Mouse (Mus musculus) heart, adult 18-20 months (tissue): Measurements from ENCODE around the gene Trpm1. TPM values are rescaled to one million over a fixed set of nuclear protein-coding genes. Genes with fewer than 3 reads are reported as not detected.

Experiments used
- DNase-seq, 2 experiments: peaks; one replicate each; pipeline ENCODE4 v3.0.0; 2021 to 2022; ENCODE audit warnings: mixed read lengths in 1 of 2
- total RNA-seq, 2 experiments: library from RNA; stranded (reverse); gene quantifications; 2 replicates each; pipeline ENCODE4 v1.2.3; 2021

Gene Trpm1
- total RNA-seq, 2 experiments from 2014 or later = 0.28 TPM; not detected in 1

DNA sequence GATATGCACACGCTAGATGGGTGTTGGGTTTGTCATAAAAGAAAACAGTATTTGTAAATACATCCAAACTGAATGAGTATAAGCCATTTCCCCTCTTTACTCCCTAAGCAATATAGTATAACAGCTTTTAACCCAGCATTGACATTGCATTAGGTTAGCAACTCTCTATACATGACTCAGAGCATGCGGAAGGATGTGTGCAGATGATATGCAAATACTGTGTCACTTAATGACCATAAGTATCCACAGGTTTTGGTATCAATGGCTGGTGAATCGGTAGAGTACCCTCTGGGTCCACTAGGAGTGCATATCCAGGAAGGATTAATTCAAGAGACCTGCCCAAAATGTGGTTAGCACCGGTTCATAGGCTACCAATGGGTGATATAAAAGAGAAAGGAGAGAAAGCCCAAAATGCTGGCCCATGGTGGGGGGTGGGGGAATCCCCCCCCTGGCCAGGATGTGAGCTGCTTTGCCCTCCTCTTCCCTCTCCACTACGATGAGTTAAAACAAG is 80.7 kb downstream of the Trpm1 start:
- no peak for DNase-seq

DNA sequence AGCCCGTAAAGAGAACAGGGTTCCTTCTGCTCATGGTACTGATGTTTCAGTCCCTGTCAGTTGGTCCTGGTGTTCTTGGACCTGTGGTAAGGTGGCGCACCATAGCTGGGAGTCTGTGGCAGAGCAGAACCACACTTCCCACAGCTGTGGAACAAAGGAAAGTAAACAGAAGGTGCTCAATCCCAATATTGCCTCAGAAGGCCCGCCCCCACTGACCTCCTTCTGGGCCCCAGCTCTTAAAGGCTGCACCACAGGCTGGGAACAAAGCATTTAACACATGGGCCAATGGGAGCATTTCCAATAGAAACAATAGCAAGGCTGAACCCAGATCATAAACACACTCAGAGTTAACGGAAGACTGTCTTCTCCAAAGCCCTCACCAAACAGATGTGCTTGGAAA is 82.9 kb downstream of the Trpm1 start:
- no peak for DNase-seq

DNA sequence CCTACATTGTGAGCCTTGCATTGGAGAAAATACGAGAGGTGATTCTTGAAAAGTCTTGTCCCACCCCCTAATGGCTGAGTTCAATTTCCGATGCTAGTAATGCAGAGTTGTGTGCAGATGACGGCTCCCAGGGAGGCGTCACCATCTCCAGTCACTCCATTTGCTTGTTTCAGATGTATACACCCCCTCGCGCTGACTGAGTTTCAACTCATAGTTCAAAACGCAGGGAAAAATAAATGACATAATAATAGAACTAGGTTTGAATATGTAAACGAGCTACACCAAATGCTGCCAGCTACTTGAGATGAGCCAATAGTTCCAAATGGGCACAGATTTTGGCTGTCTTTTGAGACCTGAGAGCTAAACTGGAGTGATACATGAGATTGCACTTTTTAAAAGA is 84.1 kb downstream of the Trpm1 start:
- no peak for DNase-seq

DNA sequence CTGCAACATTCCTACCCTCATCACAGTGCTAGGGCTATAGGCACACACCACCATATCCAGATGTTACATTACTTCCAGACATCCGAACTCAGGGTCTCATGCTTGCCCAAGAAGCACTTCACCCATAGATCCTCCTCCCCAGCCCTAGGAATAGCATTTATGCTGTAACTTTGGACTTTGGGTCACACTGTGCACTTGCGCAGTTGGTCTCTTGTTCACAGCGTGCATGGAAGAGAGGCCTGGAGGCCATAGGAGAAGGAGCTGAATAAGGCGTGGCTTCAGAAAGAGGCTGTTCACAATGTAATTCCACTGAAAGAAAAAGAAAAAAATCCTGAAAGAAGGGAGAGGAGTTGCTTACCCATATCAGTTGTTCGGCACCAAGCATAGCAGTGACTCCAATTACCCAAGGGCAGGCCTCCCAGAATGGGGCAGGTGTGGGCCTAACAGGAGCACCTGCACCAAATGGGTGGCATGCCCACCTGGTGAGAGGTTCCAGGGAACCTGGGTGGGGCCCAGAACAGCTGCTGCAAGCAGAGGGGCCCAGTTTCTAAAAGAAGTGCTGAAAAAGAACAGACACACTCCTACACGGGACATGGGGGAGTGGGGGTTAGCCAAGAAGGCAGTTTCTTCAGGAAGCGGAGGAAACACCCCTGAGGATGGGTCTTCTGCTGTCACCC is 84.9 kb downstream of the Trpm1 start:
- no peak for DNase-seq

DNA sequence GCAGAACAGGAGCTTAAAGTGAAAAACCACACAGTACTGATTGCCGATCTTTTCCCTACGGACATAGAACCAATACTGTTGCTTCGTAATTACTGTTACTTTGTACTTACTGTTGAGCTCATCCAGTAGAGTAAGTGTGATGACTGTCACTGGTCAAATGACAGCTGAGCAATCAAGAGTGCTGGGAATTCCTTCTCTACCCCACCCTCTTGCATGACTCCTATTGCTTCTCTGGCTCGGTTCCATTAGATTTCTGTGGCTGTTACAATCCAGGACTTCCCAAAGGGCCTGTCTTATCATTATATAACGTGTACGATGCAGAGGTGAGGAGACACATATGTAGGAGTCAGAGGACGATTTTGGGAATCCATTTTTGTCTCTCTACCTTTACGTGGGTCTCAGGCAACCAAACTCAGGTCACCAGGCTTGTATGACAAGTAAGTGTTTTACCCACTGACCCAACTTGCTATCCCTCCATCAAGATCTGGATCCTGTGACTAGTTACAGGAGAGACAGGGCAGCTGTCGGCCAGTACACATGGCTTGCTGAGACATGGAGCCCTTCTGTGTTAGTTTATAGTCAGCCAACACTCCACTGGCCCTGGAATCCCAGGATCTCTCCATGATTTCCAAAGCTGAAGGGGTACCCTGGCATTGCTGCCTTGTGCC is 85.6 kb downstream of the Trpm1 start:
- no peak for DNase-seq

DNA sequence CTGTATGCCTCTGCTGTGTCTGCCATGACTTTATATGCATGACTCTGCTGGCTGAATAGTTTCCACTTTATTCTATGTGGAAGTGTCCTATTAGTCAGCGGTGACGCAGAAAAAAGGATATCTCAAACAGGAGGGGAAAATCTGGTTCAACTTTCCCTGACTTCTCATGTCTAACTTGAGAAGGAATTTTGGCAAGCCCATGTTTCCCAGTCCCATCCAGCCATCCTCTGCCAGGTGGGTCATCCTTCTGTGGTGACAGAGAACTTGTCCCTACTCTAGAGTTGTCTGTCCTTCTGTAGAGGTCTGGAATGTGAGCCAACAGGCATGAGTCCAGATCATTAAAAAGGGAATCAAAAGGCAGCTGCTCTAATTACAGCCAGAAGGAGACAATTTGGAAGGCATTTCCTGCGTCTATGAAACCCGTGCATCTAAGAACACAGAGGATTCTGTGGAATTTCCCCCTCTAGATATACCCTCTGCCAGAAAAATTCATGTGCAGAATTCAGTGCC is 86.2 kb downstream of the Trpm1 start:
- peak; percentile 13 to 43 for DNase-seq

DNA sequence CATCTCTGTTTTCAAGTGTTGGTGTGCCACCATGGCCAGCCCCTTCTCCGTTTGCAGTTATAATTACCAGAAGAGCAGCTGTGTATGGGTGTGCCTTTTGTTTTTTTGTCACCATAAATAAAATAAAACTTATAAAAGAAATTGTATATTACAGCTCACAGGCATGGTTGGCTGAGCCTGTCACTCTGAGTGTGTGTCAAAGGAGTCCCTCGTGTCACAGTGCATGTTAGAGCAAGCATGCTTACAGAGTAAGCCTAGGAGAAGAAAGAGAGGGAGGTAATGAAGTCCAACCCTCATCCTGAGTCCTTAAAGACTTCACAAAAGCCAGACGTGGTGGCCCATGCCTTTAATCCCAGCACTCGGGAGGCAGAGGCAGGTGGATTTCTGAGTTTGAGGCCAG is 88.8 kb downstream of the Trpm1 start:
- DNase-seq = no peak

DNA sequence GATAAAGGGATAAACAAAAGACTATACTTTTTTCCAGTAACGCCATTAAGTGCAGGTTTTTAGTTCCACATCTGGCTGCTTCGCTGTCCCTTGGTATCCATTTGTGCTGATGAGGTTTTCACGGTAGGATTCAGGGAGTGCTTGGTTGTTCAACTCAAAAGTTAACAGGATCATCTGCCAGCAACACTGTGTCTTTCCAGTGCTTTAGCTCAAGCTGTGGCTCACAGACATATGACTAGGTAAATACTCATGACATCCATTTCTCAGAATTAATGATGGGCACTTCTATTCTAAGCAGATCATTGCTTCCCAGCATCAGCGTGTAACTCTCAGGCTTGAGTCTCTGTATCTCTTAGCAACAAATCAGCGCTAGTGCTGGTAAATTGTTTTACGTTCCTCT is 90.7 kb downstream of the Trpm1 start:
- no peak for DNase-seq

DNA sequence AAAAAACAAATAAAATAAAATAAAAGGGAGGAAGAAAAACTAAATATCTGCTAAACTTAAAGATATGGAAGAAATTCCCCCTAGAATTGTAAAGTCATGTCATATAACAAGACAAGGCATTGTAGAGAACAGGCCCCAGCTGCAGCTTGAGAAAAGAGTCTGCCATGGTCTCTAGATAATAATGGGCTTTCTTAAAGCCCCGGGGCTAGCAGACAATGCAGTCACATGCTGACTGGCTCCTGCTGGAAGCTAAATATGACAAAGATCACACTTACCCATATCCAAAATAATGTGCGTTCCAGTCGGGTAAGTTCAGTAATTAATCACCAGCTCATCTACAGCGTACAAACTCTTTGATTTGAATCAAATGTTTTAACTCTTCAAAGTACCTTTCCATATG is 93.1 kb downstream of the Trpm1 start:
- DNase-seq = no peak

DNA sequence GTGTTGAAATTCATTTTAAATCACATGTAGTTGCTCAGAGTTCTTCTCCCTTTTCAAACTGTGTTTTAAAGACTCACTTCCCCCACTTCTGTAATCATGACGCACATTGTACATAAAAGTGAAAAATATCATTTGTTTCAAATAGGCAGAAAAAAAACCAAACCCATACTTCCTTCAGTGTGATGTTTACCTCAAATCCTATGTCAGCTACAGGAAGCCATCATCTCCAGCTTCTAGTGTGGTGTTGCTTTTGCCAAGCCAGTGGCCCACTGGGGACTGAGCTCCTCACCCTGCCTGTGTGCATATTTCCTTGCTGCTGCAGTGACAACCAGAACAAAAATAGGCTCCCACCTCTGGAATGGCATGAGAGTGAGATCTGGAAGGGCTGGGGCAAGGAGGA is 94.7 kb downstream of the Trpm1 start:
- DNase-seq = no peak

DNA sequence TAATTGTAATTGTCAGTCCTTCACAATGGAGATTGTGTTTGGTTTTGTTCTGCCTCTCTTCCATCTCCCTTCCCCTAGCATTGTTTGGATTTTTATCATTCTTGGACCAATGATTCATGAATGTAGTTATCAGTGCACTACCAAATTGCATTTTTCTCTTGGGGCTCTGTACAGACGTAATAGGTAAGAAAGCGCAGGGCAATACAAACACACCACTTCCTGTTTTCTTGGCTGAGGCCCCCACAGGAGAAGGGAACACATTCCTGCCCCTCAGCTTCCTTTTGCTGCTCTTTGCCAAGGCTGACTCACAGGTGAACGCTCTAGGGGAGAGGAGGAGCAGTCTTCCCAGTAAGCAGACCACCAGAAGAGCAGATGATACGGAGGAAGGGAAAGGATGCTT is 96.1 kb downstream of the Trpm1 start:
- DNase-seq = peak in 1 of 2 experiments; percentile 47

DNA sequence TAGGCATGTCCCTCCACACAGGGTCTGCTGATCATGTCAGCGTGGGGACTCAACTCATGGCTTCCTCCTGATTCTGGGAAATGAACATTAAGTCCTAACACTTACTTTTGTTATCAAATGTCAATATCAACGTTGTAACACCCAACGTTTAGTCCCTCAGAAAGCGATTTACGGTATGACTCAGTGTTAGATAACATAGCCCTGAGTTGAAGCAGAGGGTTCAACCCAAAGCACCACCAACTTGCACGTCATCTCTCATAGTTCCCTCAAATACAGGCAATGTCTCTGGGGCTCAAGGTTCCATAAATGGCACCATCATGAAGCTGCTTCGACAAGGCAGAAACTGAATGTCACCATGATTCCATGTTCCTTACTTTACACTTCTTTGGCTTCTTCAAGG is 96.8 kb downstream of the Trpm1 start:
- DNase-seq = no peak

DNA sequence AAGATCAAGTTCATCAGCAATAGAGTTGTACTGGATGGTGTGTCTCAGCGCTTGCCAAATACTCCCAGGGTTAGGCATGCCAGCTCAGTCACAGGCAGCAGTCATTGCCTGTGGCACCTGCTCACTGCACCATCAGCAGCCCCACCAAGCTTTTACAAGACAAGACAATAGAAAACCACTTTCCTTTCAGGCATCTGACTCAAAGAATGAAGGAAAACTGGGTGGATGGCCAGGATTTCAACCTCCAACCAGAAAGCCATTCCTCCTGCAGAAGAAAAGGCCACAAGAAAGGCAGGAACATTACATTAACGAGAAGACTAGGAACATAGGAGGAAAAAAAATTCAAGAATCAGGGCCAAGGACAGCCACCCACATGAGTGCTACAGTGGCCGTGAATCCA is 100.1 kb downstream of the Trpm1 start:
- no peak for DNase-seq

DNA sequence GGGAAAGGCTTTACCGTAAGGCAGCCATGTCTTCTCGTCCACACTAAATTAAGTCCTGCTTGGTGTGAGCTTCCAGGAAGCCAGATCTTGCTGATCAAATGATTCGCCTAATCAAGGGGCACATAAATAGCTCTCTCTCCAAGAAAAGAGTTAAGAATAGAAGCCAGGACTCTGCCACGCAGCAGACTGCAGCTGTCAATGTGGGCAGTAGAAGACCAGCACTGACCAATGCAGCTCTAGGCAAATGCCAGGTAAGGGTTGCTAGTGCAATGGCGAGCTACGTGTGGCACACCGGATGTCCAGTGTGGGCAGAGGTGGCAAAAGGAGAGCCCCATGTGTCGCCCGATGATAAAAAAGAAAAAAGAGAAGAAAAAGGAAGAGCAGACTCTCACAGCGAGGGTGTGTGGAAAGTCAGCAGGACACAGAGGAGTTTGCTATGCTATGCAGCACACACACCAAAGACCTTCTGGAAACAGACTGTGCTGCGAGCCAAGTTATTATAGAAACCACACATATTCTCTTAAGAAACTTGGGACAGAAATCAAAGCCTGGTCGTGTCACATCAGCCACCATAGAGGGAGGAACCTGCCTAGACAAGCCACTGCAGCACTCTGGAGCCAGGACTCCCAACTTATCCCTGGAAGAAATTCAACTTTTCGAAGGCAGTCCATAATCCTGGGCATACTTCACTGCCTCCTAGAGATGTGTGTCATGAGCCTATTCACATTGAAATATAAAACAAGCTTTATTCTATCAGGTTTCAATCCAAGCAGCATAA is 112.1 kb downstream of the Trpm1 start:
- DNase-seq = no peak

DNA sequence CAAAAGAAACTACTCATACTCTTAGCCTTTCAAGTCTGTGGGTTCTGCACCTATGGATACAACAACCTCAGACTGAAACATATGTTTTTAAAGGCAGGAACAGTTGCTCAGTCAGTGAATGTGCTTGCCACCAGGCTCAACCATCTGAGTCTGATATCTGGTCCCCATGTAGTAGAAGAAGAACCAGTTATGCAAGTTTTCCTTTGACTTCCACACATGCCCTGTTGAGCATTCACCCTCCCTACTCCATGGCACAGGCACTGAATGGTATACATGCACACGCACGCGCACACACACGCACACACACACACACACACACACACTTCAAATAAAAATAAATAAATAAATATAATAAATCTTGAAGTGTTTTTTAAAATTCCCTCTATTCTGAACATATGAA is 113.0 kb downstream of the Trpm1 start:
- no peak for DNase-seq

DNA sequence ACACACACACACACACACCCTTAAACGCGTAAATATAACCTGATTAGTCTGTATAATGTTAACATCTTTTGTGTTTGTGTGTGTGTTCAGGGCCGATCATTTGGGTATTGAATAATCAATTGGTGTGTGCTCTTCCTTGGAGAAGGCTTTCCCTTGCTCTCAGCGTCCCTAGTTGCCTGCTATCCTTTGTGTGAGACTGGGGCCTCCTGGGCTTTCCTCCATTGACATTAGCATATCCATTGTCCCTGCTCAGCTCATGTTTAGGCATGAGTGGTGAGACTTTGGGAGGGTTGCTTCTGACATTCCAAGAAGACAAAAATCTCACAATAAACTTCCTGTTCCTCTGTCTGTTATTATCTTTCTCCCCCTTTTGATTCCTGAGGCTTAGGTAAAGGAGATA is 118.3 kb downstream of the Trpm1 start:
- DNase-seq = no peak

DNA sequence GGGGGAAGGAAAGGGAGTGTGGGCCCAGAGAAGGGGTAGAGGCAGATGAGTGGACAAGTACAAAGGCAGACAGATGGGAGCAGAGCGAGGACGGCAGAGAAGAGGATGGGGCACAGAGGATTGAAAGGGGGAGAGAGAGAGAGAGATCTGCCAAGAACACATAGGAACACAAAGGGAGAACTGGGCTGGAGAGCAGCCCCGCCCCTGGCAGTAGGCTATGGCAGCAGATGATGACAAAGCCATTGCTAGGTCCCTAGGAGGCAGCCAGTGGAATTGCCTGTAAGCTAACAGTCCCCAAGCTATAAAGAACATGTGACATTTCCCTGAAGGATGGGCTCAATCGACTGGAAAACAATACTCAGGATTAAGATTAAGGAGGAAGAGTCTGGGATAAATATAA is 121.9 kb downstream of the Trpm1 start:
- no peak for DNase-seq

DNA sequence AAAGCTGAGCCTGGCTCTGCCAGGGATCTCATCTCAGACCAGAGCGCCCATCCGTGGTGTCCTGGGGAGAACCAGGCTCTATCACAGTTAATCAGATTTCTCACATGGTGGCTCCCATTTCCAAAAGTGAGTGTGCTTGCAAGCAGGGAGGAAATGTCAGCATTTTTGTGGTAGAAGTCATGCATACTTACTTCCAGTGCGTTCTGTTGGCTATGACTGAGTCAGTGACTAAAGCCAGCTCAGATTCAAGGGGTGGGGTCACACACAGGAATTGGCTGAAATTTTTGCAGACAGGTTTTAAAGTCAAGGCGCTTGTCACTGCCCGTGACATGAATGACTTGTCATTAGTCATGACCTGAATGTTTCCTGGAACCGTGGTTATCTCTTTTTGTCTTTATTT is 123.3 kb downstream of the Trpm1 start:
- no peak for DNase-seq

DNA sequence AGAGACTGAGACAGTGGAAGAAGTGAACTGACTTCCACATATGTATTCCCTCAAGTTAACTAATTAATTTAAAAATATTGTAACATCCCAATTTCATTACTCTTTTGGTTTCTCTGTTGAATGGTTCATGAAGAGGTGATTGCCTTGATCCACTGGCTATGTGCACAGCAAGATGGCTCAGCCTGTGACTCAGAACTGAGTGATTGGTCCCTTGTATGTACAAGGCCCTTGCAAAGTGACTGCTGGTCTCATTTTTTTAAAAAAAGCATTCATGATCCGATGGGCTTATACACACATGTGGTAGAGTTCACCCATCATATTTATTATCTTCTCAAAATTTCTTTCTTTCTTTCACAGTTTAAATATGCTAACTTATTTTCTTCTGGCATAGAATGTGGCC is 124.9 kb downstream of the Trpm1 start:
- DNase-seq = no peak

DNA sequence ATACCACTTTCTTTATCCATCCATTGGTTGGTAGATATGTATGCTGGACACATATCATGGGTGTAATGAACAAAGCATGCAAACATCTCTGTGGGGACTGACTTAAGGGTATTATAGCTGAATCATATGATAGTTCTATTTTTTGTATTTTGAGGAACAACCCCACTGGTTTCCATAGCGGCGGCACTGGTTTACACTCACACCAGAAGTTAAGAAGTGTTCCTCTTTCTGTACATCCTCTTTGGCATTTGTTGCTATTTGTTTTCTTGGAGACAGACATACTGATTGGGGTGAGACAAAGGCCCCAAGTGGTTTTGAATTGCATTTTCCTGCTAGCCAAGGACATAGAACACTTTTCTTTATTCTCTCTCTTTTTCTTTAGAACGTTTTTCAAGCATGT is 125.9 kb downstream of the Trpm1 start:
- DNase-seq = peak in 1 of 2 experiments; percentile 62

DNA sequence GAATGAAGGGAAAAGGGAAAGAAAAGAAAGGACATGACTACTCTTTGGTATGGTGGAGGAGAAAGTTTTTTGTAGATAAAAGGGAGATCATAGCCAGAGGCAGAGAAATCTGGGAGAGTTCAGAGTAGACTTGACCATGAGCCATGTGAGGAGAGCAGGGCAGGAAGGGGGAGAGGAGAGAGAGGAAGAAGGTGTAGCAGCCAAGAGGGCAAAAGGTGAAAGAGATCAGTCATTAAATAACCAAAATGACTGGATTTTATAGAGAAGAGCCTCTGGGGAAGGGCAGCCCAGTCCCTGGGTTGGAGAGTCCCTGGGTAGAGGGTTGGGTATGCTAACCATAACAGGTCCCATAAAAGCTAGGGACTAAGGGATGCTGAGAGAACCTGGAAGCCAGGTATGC is 132.9 kb downstream of the Trpm1 start:
- DNase-seq = no peak

DNA sequence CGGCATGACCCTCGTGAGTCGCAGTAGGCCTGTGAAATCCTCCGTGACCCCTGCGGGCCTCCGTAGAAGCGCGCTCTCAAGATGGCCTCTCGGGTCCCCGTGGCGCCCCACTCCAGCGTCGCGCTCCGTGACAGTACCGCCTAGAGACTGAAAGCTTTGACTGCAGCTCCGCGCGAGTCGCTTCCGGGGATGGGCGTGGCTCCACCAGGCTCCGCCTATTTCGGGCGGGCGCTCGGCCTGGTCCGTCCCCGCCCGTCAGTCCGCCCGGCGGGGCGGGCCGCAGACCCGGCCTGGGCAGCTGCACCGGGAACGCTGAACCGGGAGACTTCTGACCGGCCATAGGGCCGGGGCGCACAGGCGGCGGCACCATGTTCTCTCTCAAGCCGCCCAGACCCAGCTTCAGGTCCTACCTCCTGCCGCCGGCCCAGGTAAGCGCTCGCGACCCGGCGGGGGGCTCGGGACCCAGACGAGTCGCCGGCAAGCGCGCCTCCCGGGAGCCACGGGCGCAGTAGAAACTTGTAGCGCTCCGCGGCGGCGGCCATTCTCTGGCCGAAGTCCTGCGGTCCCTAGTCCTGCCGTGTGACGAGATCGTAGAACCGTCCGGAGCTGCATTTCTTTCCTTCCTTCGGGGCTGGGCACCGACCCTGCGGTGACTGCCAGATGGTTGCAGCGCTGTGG is 133.9 kb downstream of the Trpm1 start, which contains the start of gene Mtmr10:
Mtmr10 (plus strand) TSS at position 240 of the 678 bp plus-strand sequence.
- DNase-seq = peak; percentile 98
